Mouse (Mus musculus): Measurements from ENCODE around the gene Lbhd2.

The Lbhd2 gene

GRCm38 (mm10) chr12:111447898-111448760 lies 41.5 kb downstream of the Lbhd2 start:
- DNase-seq (ENCODE audit: low spot score in 2 of 2): no peak

GRCm38 (mm10) chr12:111448931-111449705 lies 42.5 kb downstream of the Lbhd2 start:
- no peak for DNase-seq (ENCODE audit: low spot score in 2 of 2)

GRCm38 (mm10) chr12:111450359-111450758 lies 43.8 kb downstream of the Lbhd2 start:
- no peak for DNase-seq (ENCODE audit: low spot score in 2 of 2)

GRCm38 (mm10) chr12:111451561-111451960 lies 45.0 kb downstream of the Lbhd2 start:
- DNase-seq (ENCODE audit: low spot score in 2 of 2): no peak

GRCm38 (mm10) chr12:111454021-111454420 lies 47.4 kb downstream of the Lbhd2 start:
- no peak for DNase-seq (ENCODE audit: low spot score in 2 of 2)

GRCm38 (mm10) chr12:111454543-111455280 lies 48.1 kb downstream of the Lbhd2 start:
- no peak for DNase-seq (ENCODE audit: low spot score in 2 of 2)

- DNase-seq (ENCODE audit: low spot score in 2 of 2): no peak
Observed at GRCm38 (mm10) chr12:111455311-111455846, 48.8 kb downstream of the Lbhd2 start.

GRCm38 (mm10) chr12:111455860-111456259 lies 49.3 kb downstream of the Lbhd2 start:
- no peak for DNase-seq (ENCODE audit: low spot score in 2 of 2)

GRCm38 (mm10) chr12:111457742-111458141 lies 51.1 kb downstream of the Lbhd2 start:
- no peak for DNase-seq (ENCODE audit: low spot score in 2 of 2)

Data from natural killer cell, adult 2 months (primary cell).